Mouse (Mus musculus) small intestine, adult 2 months (tissue): ENCODE measurements around the gene Arhgef19.

Source experiments
- CTCF ChIP-seq: fragments of 200-500 bp; IDR thresholded peaks from 2 replicates; pipeline ENCODE4 v1.5.1; 2012; ENCODE audit warnings: low read depth, mild to moderate bottlenecking, control low read depth, inconsistent platforms, low read length, moderate library complexity, mixed read lengths; ENCODE audit not compliant: insufficient replicate concordance, insufficient read length; ENCODE audit errors: extremely low read depth
- POLR2A ChIP-seq: fragments of 200-500 bp; IDR thresholded peaks from 2 replicates; pipeline ENCODE4 v1.6.1; 2012; ENCODE audit warnings: low read depth, mild to moderate bottlenecking, control low read depth, inconsistent platforms, low read length, moderate library complexity

DNA sequence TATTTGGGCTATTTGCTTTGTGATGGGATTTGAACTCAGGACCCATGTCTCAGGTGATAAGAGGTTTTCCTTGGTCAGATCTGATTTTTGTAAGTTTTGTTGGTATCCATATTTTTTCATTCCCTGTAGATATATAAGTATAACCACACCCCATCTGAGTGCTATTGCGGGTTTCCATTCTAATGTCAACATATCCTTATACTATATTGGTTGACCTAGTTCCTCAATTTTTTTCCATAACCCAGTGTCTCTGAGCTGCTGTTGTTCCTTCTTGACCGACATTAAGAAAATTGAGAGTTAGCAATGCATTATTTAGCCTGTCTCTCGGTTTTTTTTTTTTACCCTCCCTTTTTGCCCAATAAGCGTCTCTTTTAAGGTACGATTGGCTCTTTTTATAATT lies 16.5 kb upstream of the Arhgef19 start:
- TF ChIP-seq CTCF (no peak), POLR2A (no peak)
